Mouse (Mus musculus) gastrocnemius, adult 2 months (tissue): Measurements from ENCODE around the gene Plxna2. TPM values are rescaled to one million over a fixed set of nuclear protein-coding genes. Genes with fewer than 3 reads are reported as not detected.
A peak's percentile ranks its signal among the peaks of the same experiment; 100 is the strongest.

Source experiments
- DNase-seq: peaks from one replicate; pipeline ENCODE4 v3.0.0; 2022
- H3K27ac ChIP-seq: fragments of 200-600 bp; 2 replicates; pipeline ENCODE4 v1.8.1; 2022; ENCODE audit warnings: mild to moderate bottlenecking
- H3K4me3 ChIP-seq: fragments of 200-600 bp; 2 replicates; pipeline ENCODE4 v1.8.1; 2022; ENCODE audit warnings: mild to moderate bottlenecking, moderate library complexity
- CTCF ChIP-seq: fragments of 200-600 bp; IDR thresholded peaks from 2 replicates; pipeline ENCODE4 v1.8.1; 2022; ENCODE audit warnings: antibody characterized with exemption, mild to moderate bottlenecking, moderate library complexity
- intact Hi-C: fragments of 180-260 bp; cut with DNase I; formaldehyde crosslinking; loops from one replicate; pipeline ENCODE4 v1.15.1; 2025
- total RNA-seq, 2 experiments: library from RNA; stranded (reverse); gene quantifications; 2 replicates each; pipeline ENCODE4 v1.2.3; 2021

Plxna2 gene
- total RNA-seq, 2 experiments from 2014 or later, result 6.6 to 13.2 TPM

DNA sequence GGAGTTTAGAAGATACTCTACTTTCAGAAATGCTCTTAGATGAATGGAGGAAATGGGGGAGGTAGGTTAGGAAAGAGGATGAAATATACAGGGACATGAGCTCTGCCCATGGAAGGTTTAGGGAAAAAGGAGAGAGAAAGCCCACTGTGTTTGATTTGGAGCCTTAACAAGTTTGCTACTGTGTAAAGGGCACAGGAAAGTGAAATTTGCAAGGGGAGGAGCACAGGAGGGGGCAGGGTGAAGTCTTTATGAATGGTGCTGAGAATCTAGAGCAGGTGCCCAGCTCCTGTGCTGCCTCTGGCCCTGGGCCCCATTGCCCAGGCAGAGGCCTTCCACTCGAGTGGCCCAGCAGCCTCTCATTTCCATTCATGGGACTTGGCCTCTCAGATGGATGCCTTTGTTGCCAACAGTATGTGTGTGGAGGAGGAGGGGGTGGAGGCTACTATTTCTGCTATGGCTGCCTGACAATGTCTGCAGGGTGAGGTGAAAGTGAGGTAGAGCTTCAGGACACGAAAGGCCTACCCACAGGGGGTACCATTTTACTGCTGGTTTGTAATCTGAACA lies 4.7 kb upstream of the Plxna2 start:
- H3K27ac ChIP-seq, result no peak overlapping the region
- DNase-seq, result peak; percentile 42
- TF ChIP-seq CTCF, result no peak
- intact Hi-C loops, result no loop called here
- H3K4me3 ChIP-seq, result no peak overlapping the region

GRCm38 (mm10) chr1:194613923-194614830 lies 3.8 kb upstream of the Plxna2 start:
- intact Hi-C loops, result no loop called here
- no peak for TF ChIP-seq CTCF
- DNase-seq, result no peak
- Histone ChIP-seq H3K4me3 (no peak overlapping the region), H3K27ac (no peak overlapping the region)

DNA sequence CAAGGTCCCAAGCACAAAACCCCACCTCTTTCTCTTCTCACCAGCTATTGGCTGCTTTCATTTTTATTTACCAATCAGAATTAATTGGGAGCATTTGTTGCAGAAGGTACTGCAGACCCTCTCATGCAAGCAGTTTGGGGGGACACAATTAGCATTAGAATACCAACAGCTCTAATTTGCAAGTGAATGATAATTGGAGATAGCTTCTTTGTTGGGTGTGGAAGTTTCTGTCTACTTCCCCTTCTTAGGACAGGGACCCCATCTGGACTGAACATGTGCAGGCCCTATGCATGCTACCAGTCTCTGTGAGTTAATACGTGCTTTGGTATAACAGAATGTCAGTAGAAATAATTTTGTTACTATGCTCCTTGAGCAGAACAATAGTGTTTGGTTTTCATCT lies 1.9 kb upstream of the Plxna2 start:
- DNase-seq, result no peak
- H3K4me3 ChIP-seq, result no peak overlapping the region
- TF ChIP-seq CTCF, result no peak
- intact Hi-C loops, result no loop called here
- no peak overlapping the region for H3K27ac ChIP-seq

DNA sequence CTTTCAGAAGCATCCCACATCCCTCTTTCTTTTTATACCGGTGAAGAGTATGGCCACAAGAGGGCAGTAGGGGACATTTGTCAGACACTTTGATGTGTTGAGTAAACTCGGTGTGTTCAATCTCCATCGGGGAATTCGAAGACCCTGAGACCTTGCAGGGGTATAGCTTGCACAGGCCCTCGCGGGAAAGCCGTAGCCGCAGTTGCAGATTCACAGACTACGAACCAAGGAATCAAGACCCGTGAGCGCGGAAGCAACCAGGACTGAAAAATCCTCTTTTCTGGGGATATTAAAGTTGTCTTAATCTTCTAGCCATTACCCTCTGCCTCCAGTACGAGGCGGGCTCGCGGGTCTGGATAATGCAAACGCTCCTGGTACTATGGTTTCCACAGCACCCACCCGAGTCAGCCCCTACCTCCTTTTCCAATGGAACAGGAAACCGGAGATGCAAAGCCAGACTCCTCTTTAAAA lies 858 bp downstream of the Plxna2 start:
- intact Hi-C loops, result loop anchor here (2.0 kb wide), 2 partner anchors 104 to 198 kb away; no protein-coding TSS in a partner anchor
- H3K27ac ChIP-seq, result peak overlapping the region; percentile 97
- DNase-seq, result peak; percentile 68
- peak overlapping the region; percentile 84 for H3K4me3 ChIP-seq
- TF ChIP-seq CTCF, result peak; percentile 70

- peak; percentile 91 for DNase-seq
- peak overlapping the region; percentile 84 for H3K4me3 ChIP-seq
- intact Hi-C loops, result loop anchor here (2.0 kb wide), 2 partner anchors 103 to 197 kb away; no protein-coding TSS in a partner anchor
- TF ChIP-seq CTCF, result peak; percentile 54
- H3K27ac ChIP-seq, result peak overlapping the region; percentile 97
These were observed 1.6 kb downstream of the Plxna2 start for GRCm38 (mm10) chr1:194619353-194620244.

DNA sequence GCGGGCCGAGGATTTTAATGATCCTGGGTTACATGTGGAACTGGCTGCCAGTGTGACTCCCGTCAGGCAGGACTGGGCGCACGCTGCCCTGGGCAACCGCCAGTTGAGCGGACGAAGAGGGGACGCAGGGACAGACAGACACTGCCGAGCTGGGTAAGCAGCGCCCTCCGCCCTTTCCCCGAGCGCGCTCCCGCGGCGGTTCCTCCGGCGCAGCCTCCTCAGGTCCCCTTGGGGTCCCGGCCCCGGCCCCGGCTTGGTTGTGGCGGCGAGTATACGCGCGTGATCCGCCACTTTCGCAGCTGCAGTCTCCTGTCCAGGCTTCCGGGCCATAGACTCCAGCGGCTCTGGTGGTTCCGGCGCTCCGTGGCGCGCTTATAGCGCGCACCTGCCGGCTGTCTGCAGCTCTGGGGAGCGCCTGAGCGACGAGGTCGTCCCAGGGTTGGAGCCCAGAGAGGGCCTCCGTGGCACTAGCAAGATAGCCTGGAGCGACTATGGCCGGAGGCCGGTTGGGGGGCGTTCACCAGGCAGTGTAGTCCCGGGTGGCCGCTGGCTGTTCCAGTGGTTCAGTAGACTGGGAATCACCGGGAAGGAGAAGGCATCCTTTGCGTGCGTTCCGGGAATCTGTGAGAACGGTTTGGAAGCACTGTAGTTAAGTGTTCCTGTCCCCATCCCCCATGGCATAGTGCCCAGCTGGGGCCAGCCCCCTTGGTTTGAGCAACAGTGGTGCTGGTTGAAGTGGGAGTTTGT lies 2.4 kb downstream of the Plxna2 start:
- intact Hi-C loops, result no loop called here
- Histone ChIP-seq H3K27ac (peak overlapping the region; percentile 97), H3K4me3 (peak overlapping the region; percentile 84)
- no peak for TF ChIP-seq CTCF
- DNase-seq, result peak; percentile 81

DNA sequence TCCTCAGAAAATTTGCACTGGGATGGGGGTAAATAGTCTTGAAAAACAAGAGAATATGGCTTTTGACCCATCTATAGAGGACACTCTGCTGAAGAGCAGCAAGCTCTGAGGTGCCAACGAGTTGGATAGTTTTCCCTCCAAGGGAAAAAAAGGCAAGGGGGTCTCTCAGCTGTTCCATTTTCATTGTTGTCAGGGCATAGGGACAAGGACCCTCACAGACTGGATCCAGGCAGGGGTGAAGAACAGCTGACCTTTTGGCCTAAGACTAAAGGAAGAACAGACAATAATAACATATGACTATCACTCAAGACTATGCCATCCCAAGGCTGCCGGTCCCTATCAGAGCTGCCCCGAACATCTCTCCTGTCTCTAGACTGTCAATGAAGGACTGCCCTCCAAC lies 4.2 kb downstream of the Plxna2 start:
- TF ChIP-seq CTCF, result no peak
- no peak for DNase-seq
- Histone ChIP-seq H3K27ac (peak overlapping the region; percentile 97), H3K4me3 (peak overlapping the region; percentile 84)
- intact Hi-C loops, result no loop called here

GRCm38 (mm10) chr1:194622677-194623076 lies 4.7 kb downstream of the Plxna2 start:
- no peak for TF ChIP-seq CTCF
- Histone ChIP-seq H3K4me3 (peak overlapping the region; percentile 84), H3K27ac (peak overlapping the region; percentile 97)
- intact Hi-C loops, result no loop called here
- DNase-seq, result no peak

DNA sequence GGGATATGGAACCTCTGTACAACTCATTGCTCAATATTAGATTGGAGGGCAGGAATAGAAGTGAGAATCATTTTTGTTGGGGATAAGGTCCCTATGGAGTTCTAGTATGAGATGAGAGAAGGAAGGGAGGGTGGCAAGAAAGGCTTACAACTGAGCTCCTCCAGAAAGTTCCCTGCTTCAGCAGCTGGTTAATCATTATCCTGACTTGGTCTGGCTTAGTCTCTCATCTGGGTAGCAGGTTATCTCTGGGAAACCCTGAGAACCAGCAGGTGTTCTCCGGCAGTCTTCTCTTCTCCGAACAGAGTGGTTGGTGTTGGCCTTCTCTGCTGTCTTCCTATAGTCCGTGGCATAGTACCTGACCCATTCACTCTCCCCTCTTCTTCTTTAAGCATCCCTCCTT lies 5.6 kb downstream of the Plxna2 start:
- no peak for TF ChIP-seq CTCF
- Histone ChIP-seq H3K27ac (peak overlapping the region; percentile 97), H3K4me3 (peak overlapping the region; percentile 84)
- intact Hi-C loops, result no loop called here
- DNase-seq, result no peak

DNA sequence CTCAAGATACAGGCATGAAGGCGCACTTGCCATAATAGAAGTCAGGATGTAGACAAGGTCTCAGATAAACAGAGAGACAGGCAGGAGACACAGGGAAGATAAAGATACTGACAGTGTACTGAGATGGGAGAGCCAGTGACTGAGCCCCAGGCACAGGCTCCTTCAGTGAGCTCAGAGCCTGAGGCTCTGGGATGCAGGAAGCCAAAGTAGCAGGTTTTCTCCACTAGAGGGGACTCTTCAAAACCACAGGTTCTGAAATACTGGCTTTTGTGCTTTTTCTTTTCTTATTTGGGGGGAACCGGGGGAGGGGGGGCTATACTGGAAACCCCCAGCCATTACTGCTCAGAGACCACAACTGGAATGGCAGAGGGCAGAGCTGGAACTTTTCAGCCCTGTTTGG lies 6.4 kb downstream of the Plxna2 start:
- Histone ChIP-seq H3K4me3 (peak overlapping the region; percentile 84), H3K27ac (peak overlapping the region; percentile 97)
- intact Hi-C loops, result no loop called here
- peak; percentile 57 for TF ChIP-seq CTCF
- no peak for DNase-seq

DNA sequence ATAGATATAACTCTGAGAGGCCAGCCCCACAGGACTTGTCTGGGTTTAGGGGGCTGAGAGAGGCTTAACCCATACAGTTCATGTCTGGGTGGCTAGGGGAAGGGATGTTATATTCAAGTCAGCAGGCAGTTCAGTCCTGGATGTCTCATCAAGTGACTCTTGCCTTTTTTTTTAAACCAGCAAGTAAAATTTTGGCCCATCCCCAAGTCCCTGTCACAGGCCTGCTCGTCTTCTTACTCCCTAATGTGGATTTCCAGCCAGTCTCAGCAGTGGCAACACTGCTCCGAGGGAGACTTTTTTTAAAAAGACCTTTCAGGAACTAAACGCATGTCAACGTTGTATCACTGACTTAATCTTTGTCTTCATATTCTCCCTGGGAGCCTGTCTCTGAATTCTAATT lies 7.0 kb downstream of the Plxna2 start:
- H3K27ac ChIP-seq, result peak overlapping the region; percentile 97; the same call in 1 of the 2 replicates
- intact Hi-C loops, result no loop called here
- H3K4me3 ChIP-seq, result no peak overlapping the region; the same call in 1 of the 2 replicates
- DNase-seq, result no peak
- no peak for TF ChIP-seq CTCF
